In genomic region chr2:93823519-93823918, GRCm38 (mm10) we compare ENCODE assay signal across 9 mouse cellular contexts. TPM values are rescaled to one million over a fixed set of nuclear protein-coding genes. Genes with fewer than 3 reads are reported as not detected.
DNase-seq lines count a peak whose midpoint lies in the region; ATAC-seq lines count a peak whose summit lies in the region.
"Had no signal": no experiment of that assay in that cellular context is flagged by ENCODE, and none has a peak within 500 bp of the region (broad histone marks: within the 10 kb centered on the region; RNA-seq: fewer than 3 reads in every experiment).

No protein-coding gene starts in this region.

- no peaks in the 10 kb centered on the region for H3K27me3 ChIP-seq in embryonic facial prominence, embryonic 10.5 days (replicated peaks; ENCODE audit: low read depth, poor library complexity, severe bottlenecking)
- H3K27me3 ChIP-seq: embryonic facial prominence, embryonic 13.5 days had no signal

- no peak overlapping the region for H3K27ac ChIP-seq in embryonic facial prominence, embryonic 10.5 days (replicated peaks)
- H3K27ac ChIP-seq: embryonic facial prominence, embryonic 13.5 days had no signal

- 15% methylated on average over 8 of the region's 8 CpGs for WGBS in embryonic facial prominence, embryonic 10.5 days

- peaks cover 13% of the 10 kb centered on the region for H3K36me3 ChIP-seq in embryonic facial prominence, embryonic 10.5 days (replicated peaks)

- DNase-seq in left cerebral cortex, adult 11 months (ENCODE audit: low spot score) = peak; percentile 53
- DNase-seq in left cerebral cortex, adult 8-10 months (ENCODE audit: low spot score in 2 of 2) = no peak
- peak; percentile 85 for DNase-seq in adrenal gland, postnatal 14 days
- DNase-seq in embryonic facial prominence, embryonic 10.5 days (ENCODE audit: low spot score) = peak; percentile 78
- DNase-seq in heart, postnatal 36 days = peak; percentile 59 to 67
- DNase-seq in left cerebral cortex, adult 18-20 months (ENCODE audit: low spot score in 2 of 2) = peak; percentile 60 to 73
- peak; percentile 83 for DNase-seq in telencephalon, adult 2 months (ENCODE audit: low read depth, low spot score)

- H3K9me3 ChIP-seq in embryonic facial prominence, embryonic 10.5 days = no peaks in the 10 kb centered on the region
- H3K9me3 ChIP-seq: embryonic facial prominence, embryonic 13.5 days had no signal

- peak; percentile 94 for ATAC-seq in monocyte, adult 5-6 weeks (replicated peaks; ENCODE audit: insufficient number of reproducible peaks, low FRiP score, low TSS enrichment, poor library complexity, severe bottlenecking)

- intact Hi-C loops in heart, postnatal 36 days (cut with DNase I) = no loop called here

- no peak overlapping the region for H3K4me3 ChIP-seq in embryonic facial prominence, embryonic 10.5 days
- H3K4me3 ChIP-seq: embryonic facial prominence, embryonic 13.5 days had no signal

- H3K4me1 ChIP-seq in embryonic facial prominence, embryonic 10.5 days = peaks cover 11% of the 10 kb centered on the region

RNA-seq across cellular contexts. Expression of gene Ext2, which starts 1.2 kb away (rescaled TPM):
- 10 to 100 TPM; 51.4 to 59.1 (median 55.9) TPM for total RNA-seq in left cerebral cortex, adult 8-10 months (2022)
- 78.2 and 90.1 TPM in 2 replicates for total RNA-seq in adrenal gland, postnatal 14 days (2021)
- 73.6 and 76.0 TPM in 2 replicates for polyA plus RNA-seq in embryonic facial prominence, embryonic 10.5 days (2016; fragmentation: Nextera tagmentation; extraction: Ambion mirVana)
- total RNA-seq in heart, postnatal 36 days (2021) = 10 to 100 TPM; 40.4 to 44.1 TPM
- total RNA-seq in left cerebral cortex, adult 18-20 months (2021) = 10 to 100 TPM; 54.5 to 55.2 TPM
- 10.4 to 43.3 TPM (median 12.9 TPM) in 3 replicates for total RNA-seq in monocyte, adult 5-6 weeks (2017)

RNA-seq across cellular contexts. Expression of gene Accs, which starts 26.2 kb away (rescaled TPM):
- 1 to 10 TPM; 3.9 to 5.7 (median 4.5) TPM for total RNA-seq in left cerebral cortex, adult 8-10 months (2022)
- total RNA-seq in adrenal gland, postnatal 14 days (2021) = 6.7 and 11.6 TPM in 2 replicates
- polyA plus RNA-seq in embryonic facial prominence, embryonic 10.5 days (2016; fragmentation: Nextera tagmentation; extraction: Ambion mirVana) = 10.9 and 11.2 TPM in 2 replicates
- total RNA-seq in heart, postnatal 36 days (2021) = 1 to 10 TPM; 4.0 to 6.2 TPM
- total RNA-seq in left cerebral cortex, adult 18-20 months (2021) = 1 to 10 TPM; 3.4 to 4.9 TPM
- total RNA-seq in monocyte, adult 5-6 weeks (2017) = 8.3 to 17.9 TPM (median 17.1 TPM) in 3 replicates

RNA-seq across cellular contexts. Expression of gene Accsl, which starts 45.4 kb away (rescaled TPM):
- 1 to 10 TPM in 1 of 4 experiments, under 1 TPM in 1, not detected in 2; 0.21 to 1.1 TPM for total RNA-seq in left cerebral cortex, adult 8-10 months (2022)
- total RNA-seq in adrenal gland, postnatal 14 days (2021) = 1.2 TPM in 2 replicates
- polyA plus RNA-seq in embryonic facial prominence, embryonic 10.5 days (2016; fragmentation: Nextera tagmentation; extraction: Ambion mirVana) = 0.14 and 0.34 TPM in 2 replicates
- total RNA-seq in heart, postnatal 36 days (2021) = not detected
- total RNA-seq in left cerebral cortex, adult 18-20 months (2021) = under 1 TPM in 1 of 2 experiments, not detected in 1; 0.21 TPM
- not detected in 3 replicates for total RNA-seq in monocyte, adult 5-6 weeks (2017)
- polyA plus RNA-seq: embryonic facial prominence, embryonic 13.5 days had no signal

Comparison
In these comparisons a context has a peak if more than half of its experiments do, and no peak if none do; other contexts are left out.
1. DNase-seq: peak in left cerebral cortex, adult 11 months (single experiment), adrenal gland, postnatal 14 days (single experiment), embryonic facial prominence, embryonic 10.5 days (single experiment), heart, postnatal 36 days (2 of 2), left cerebral cortex, adult 18-20 months (2 of 2) and telencephalon, adult 2 months (single experiment); none in left cerebral cortex, adult 8-10 months (0 of 2).